Mouse (Mus musculus): ENCODE data around the gene Kctd12. TPM values are rescaled to one million over a fixed set of nuclear protein-coding genes. Genes with fewer than 3 reads are reported as not detected.

Kctd12 gene
- polyA plus RNA-seq, 1 experiment from 2014 or later = 15.8 TPM

- no peak overlapping the region for H3K4me3 ChIP-seq (replicated peaks)
- ATAC-seq (ENCODE audit: insufficient number of reproducible peaks, insufficient read depth, low FRiP score, low TSS enrichment, low read depth) = no peak
- 79% methylated on average over 2 of the region's 2 CpGs for WGBS
- no peak overlapping the region for H3K9ac ChIP-seq (replicated peaks)
- no peaks in the 10 kb centered on the region for H3K36me3 ChIP-seq
- no peak overlapping the region for H3K27ac ChIP-seq
- no peaks in the 10 kb centered on the region for H3K27me3 ChIP-seq
- no peaks in the 10 kb centered on the region for H3K9me3 ChIP-seq
- no peaks in the 10 kb centered on the region for H3K4me1 ChIP-seq (replicated peaks)
- H3K4me2 ChIP-seq = no peak overlapping the region
Observed at GRCm38 (mm10) chr14:102962019-102962418, 20.4 kb downstream of the Kctd12 start.

- Histone ChIP-seq H3K4me3 (replicated peaks) (no peak overlapping the region), H3K9me3 (no peaks in the 10 kb centered on the region), H3K4me2 (no peak overlapping the region), H3K9ac (replicated peaks) (no peak overlapping the region), H3K36me3 (no peaks in the 10 kb centered on the region), H3K27ac (no peak overlapping the region), H3K27me3 (no peaks in the 10 kb centered on the region), H3K4me1 (replicated peaks) (no peaks in the 10 kb centered on the region)
- no peak for ATAC-seq (ENCODE audit: insufficient number of reproducible peaks, insufficient read depth, low FRiP score, low TSS enrichment, low read depth)
- WGBS = 24% methylated on average over 8 of the region's 8 CpGs
Observed at GRCm38 (mm10) chr14:102953511-102953910, 28.9 kb downstream of the Kctd12 start.

- no peak overlapping the region for H3K4me2 ChIP-seq
- H3K4me3 ChIP-seq (replicated peaks) = no peak overlapping the region
- WGBS = 90% methylated on average over 1 of the region's 1 CpGs
- no peaks in the 10 kb centered on the region for H3K9me3 ChIP-seq
- no peaks in the 10 kb centered on the region for H3K27me3 ChIP-seq
- H3K9ac ChIP-seq (replicated peaks) = no peak overlapping the region
- ATAC-seq (ENCODE audit: insufficient number of reproducible peaks, insufficient read depth, low FRiP score, low TSS enrichment, low read depth) = no peak
- no peaks in the 10 kb centered on the region for H3K36me3 ChIP-seq
- H3K4me1 ChIP-seq (replicated peaks) = no peaks in the 10 kb centered on the region
- no peak overlapping the region for H3K27ac ChIP-seq
Observed at GRCm38 (mm10) chr14:102951974-102952373, 30.5 kb downstream of the Kctd12 start.

- H3K4me1 ChIP-seq (replicated peaks) = no peaks in the 10 kb centered on the region
- H3K4me3 ChIP-seq (replicated peaks) = no peak overlapping the region
- no peaks in the 10 kb centered on the region for H3K36me3 ChIP-seq
- no peak overlapping the region for H3K27ac ChIP-seq
- ATAC-seq (ENCODE audit: insufficient number of reproducible peaks, insufficient read depth, low FRiP score, low TSS enrichment, low read depth) = no peak
- no peaks in the 10 kb centered on the region for H3K9me3 ChIP-seq
- 46% methylated on average over 2 of the region's 2 CpGs for WGBS
- H3K4me2 ChIP-seq = no peak overlapping the region
- no peaks in the 10 kb centered on the region for H3K27me3 ChIP-seq
- H3K9ac ChIP-seq (replicated peaks) = no peak overlapping the region
Observed at GRCm38 (mm10) chr14:102947796-102948195, 34.6 kb downstream of the Kctd12 start.

- no peak for ATAC-seq (ENCODE audit: insufficient number of reproducible peaks, insufficient read depth, low FRiP score, low TSS enrichment, low read depth)
- WGBS = 84% methylated on average over 2 of the region's 2 CpGs
- Histone ChIP-seq H3K27me3 (no peaks in the 10 kb centered on the region), H3K4me2 (no peak overlapping the region), H3K36me3 (no peaks in the 10 kb centered on the region), H3K9me3 (no peaks in the 10 kb centered on the region), H3K9ac (replicated peaks) (no peak overlapping the region), H3K27ac (no peak overlapping the region), H3K4me1 (replicated peaks) (no peaks in the 10 kb centered on the region), H3K4me3 (replicated peaks) (no peak overlapping the region)
Observed at GRCm38 (mm10) chr14:102942222-102942843, 40.1 kb downstream of the Kctd12 start.

- no peak overlapping the region for H3K27ac ChIP-seq
- H3K36me3 ChIP-seq = no peaks in the 10 kb centered on the region
- no peaks in the 10 kb centered on the region for H3K9me3 ChIP-seq
- no peak for ATAC-seq (ENCODE audit: insufficient number of reproducible peaks, insufficient read depth, low FRiP score, low TSS enrichment, low read depth)
- no peaks in the 10 kb centered on the region for H3K4me1 ChIP-seq (replicated peaks)
- no peak overlapping the region for H3K9ac ChIP-seq (replicated peaks)
- H3K4me2 ChIP-seq = no peak overlapping the region
- WGBS = 56% methylated on average over 2 of the region's 2 CpGs
- H3K27me3 ChIP-seq = no peaks in the 10 kb centered on the region
- H3K4me3 ChIP-seq (replicated peaks) = no peak overlapping the region
Observed at GRCm38 (mm10) chr14:102934878-102935277, 47.6 kb downstream of the Kctd12 start.

GRCm38 (mm10) chr14:102930933-102931332 is 51.5 kb downstream of the Kctd12 start:
- no peak overlapping the region for H3K4me3 ChIP-seq (replicated peaks)
- no peak overlapping the region for H3K9ac ChIP-seq (replicated peaks)
- no peaks in the 10 kb centered on the region for H3K36me3 ChIP-seq
- no peaks in the 10 kb centered on the region for H3K27me3 ChIP-seq
- H3K9me3 ChIP-seq = no peaks in the 10 kb centered on the region
- no peak overlapping the region for H3K27ac ChIP-seq
- no peak overlapping the region for H3K4me2 ChIP-seq
- ATAC-seq (ENCODE audit: insufficient number of reproducible peaks, insufficient read depth, low FRiP score, low TSS enrichment, low read depth) = no peak
- WGBS = 38% methylated on average over 1 of the region's 1 CpGs
- H3K4me1 ChIP-seq (replicated peaks) = peaks cover 23% of the 10 kb centered on the region

GRCm38 (mm10) chr14:102929545-102929944 is 52.9 kb downstream of the Kctd12 start:
- no peaks in the 10 kb centered on the region for H3K27me3 ChIP-seq
- ATAC-seq (ENCODE audit: insufficient number of reproducible peaks, insufficient read depth, low FRiP score, low TSS enrichment, low read depth) = no peak
- no peak overlapping the region for H3K27ac ChIP-seq
- no peaks in the 10 kb centered on the region for H3K36me3 ChIP-seq
- no peak overlapping the region for H3K9ac ChIP-seq (replicated peaks)
- H3K4me1 ChIP-seq (replicated peaks) = peaks cover 23% of the 10 kb centered on the region
- no peaks in the 10 kb centered on the region for H3K9me3 ChIP-seq
- H3K4me3 ChIP-seq (replicated peaks) = no peak overlapping the region
- 72% methylated on average over 3 of the region's 3 CpGs for WGBS
- H3K4me2 ChIP-seq = no peak overlapping the region

GRCm38 (mm10) chr14:102927847-102928466 is 54.5 kb downstream of the Kctd12 start:
- Histone ChIP-seq H3K36me3 (no peaks in the 10 kb centered on the region), H3K9ac (replicated peaks) (no peak overlapping the region), H3K27me3 (no peaks in the 10 kb centered on the region), H3K4me1 (replicated peaks) (peaks cover 23% of the 10 kb centered on the region), H3K4me2 (no peak overlapping the region), H3K9me3 (no peaks in the 10 kb centered on the region), H3K4me3 (replicated peaks) (no peak overlapping the region), H3K27ac (no peak overlapping the region)
- 66% methylated on average over 5 of the region's 5 CpGs for WGBS
- no peak for ATAC-seq (ENCODE audit: insufficient number of reproducible peaks, insufficient read depth, low FRiP score, low TSS enrichment, low read depth)

Small RNA genes lying within 50 kb of the gene (microRNA-seq; reads per million reads assigned to microRNA genes)
- gene Mir5130 = 2.8 reads per million, percentile 7 among the genes with 10 or more reads in this experiment

Other genes with a start within 250 kb of the Kctd12 start
- gene Acod1, start 64.3 kb upstream of the Kctd12 start, polyA plus RNA-seq (2016; fragmentation: Nextera tagmentation; extraction: Ambion mirVana) = not detected in 2 replicates
- 28.2 and 31.1 TPM in 2 replicates for gene Cln5, start 87.6 kb upstream of the Kctd12 start, polyA plus RNA-seq (2016; fragmentation: Nextera tagmentation; extraction: Ambion mirVana)
- 24.1 and 27.6 TPM in 2 replicates for gene Fbxl3, start 116.9 kb upstream of the Kctd12 start, polyA plus RNA-seq (2016; fragmentation: Nextera tagmentation; extraction: Ambion mirVana)